Mouse (Mus musculus) Patski (cell line): ENCODE data around the gene Ablim1. TPM values are rescaled to one million over a fixed set of nuclear protein-coding genes. Genes with fewer than 3 reads are reported as not detected.

ENCODE experiments used
- ATAC-seq: fragments of 100-300 bp; one replicate; pipeline ENCODE4 v1.8.0; 2021
- CTCF ChIA-PET: fragments of 350-600 bp; sonication (Branson Sonifier 250); formaldehyde crosslinking; loops from one replicate; lab custom pipeline; 2022; ENCODE audit warnings: inconsistent platforms; lab: Charles Lee
- POLR2A ChIA-PET: fragments of 350-600 bp; sonication (Branson Sonifier 250); formaldehyde crosslinking; loops from one replicate; lab custom pipeline; 2022; ENCODE audit warnings: antibody characterized with exemption, inconsistent platforms; lab: Charles Lee
- DNase-seq: peaks from one replicate; pipeline ENCODE4 v3.0.0-alpha.2; 2011; ENCODE audit warnings: low read depth, low spot score
- H3K27me3 ChIP-seq: fragments of 371-371 bp; one replicate; pipeline ENCODE4 v1.5.1; 2021
- CTCF ChIP-seq: fragments of 100-300 bp; IDR thresholded peaks from one replicate; pipeline ENCODE4 v1.5.1; 2021
- in situ Hi-C: fragments of 300-500 bp; cut with MboI; formaldehyde crosslinking; loops from 3 replicates; pipeline ENCODE4 v1.11.1; 2018; ENCODE audit warnings: low pct_unique_long_range_greater_than_20kb, mixed read lengths
- polyA plus RNA-seq: library from polyadenylated mRNA; unstranded; gene quantifications from one replicate; pipeline ENCODE4 v1.2.3, GENCODE M21; 2021

Ablim1 gene
- polyA plus RNA-seq, 1 experiment from 2014 or later, result 105 TPM

DNA sequence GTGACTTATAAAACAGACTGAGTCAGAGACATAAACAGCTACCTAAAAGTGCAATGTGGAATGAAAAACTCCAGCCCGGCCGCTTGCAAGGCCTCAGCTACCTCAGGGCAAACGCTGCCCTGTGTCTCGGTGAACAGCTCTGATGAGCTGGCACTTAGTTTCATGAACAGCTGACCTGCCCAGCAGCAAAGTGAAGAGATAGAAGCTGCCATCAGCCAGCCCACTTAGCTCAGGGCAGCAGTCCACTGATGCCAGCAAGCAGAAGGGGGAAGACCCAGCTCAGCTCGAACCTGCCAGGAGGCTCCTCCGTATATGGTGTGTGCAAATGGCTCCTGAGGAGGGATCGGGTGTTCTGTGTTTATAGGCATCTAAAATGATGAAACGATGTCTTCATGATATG, 67.5 kb downstream of the Ablim1 start:
- POLR2A ChIA-PET, result no interaction called here
- no peaks in the 10 kb centered on the region for H3K27me3 ChIP-seq
- ATAC-seq (no peak), DNase-seq (no peak)
- CTCF ChIA-PET, result no interaction called here
- in situ Hi-C loops, result no loop called here
- no peak for TF ChIP-seq CTCF

DNA sequence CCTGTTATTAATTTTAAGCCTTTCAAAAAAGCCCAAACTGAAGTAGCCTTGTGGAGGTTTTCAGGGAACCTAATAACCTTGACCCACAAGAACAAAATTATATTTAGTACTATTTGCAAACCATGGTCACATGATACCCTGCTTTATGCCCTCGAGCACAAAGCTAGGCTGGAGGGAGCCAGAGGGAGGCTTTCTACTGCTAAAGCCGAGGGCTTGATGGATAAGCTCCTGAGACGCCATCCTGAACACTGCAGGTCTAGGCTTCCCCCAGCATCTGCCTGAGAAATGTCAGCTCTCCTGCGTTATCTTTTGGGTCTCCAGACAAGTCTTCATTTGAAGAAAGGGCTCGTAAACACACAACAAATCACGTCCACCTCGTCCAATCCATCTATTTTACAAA, 70.4 kb downstream of the Ablim1 start:
- CTCF ChIA-PET, result interaction anchor here (1.1 kb wide), 1 partner anchor 11 kb away, joined by 3 read pairs; no protein-coding TSS in a partner anchor
- no peak for TF ChIP-seq CTCF

GRCm38 (mm10) chr19:57243606-57244005, 71.1 kb downstream of the Ablim1 start:
- TF ChIP-seq CTCF, result no peak
- in situ Hi-C loops, result loop anchor here (5.0 kb wide), 1 partner anchor 41 kb away; no protein-coding TSS in a partner anchor
- no peaks in the 10 kb centered on the region for H3K27me3 ChIP-seq
- POLR2A ChIA-PET, result no interaction called here
- DNase-seq, result no peak
- ATAC-seq, result no peak
- CTCF ChIA-PET, result no interaction called here

More for the DNA sequence above, 70.4 kb downstream of the Ablim1 start:
- no peak for ATAC-seq
- no peak for DNase-seq
- in situ Hi-C loops, result loop anchor here (5.0 kb wide), 1 partner anchor 42 kb away; no protein-coding TSS in a partner anchor
- POLR2A ChIA-PET, result interaction anchor here (0.6 kb wide), 1 partner anchor 67 kb away, joined by 3 read pairs; no protein-coding TSS in a partner anchor
- H3K27me3 ChIP-seq, result no peaks in the 10 kb centered on the region

DNA sequence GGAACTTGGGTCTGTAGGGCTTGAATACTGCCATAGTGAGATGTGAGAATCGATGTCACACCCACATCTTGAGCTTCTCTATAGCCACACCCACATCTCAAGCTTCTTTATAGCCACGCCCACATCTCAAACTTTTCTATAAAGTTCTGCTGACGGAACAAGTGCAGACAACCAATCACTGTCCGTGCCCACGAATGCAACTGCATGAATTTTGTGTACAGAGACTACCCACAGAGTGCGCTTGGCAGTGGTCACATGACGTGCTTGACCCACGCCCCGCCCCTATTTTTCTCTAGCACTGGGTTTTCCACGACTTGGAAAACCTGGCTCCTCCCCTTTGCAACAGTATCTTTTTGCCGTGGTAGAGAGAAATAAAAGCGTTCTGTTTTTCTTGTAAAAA, 71.5 kb downstream of the Ablim1 start:
- in situ Hi-C loops, result loop anchor here (5.0 kb wide), 1 partner anchor 41 kb away; no protein-coding TSS in a partner anchor
- DNase-seq, result no peak
- no peak for ATAC-seq
- no peak for TF ChIP-seq CTCF
- POLR2A ChIA-PET, result interaction anchor here (0.6 kb wide), 1 partner anchor 10 kb away, joined by 4 read pairs; no protein-coding TSS in a partner anchor
- CTCF ChIA-PET, result interaction anchor here (2.0 kb wide), 1 partner anchor 43 kb away, joined by 11 read pairs; no protein-coding TSS in a partner anchor
- H3K27me3 ChIP-seq, result no peaks in the 10 kb centered on the region

GRCm38 (mm10) chr19:57241363-57242192, 73.1 kb downstream of the Ablim1 start:
- CTCF ChIA-PET, result interaction anchor here (1.1 to 2.7 kb wide), 4 partner anchors 23 to 45 kb away, joined by 3 to 12 read pairs (median 7); no protein-coding TSS in a partner anchor
- ATAC-seq, result peak; percentile 61
- H3K27me3 ChIP-seq, result no peaks in the 10 kb centered on the region
- peak; percentile 60 for DNase-seq
- POLR2A ChIA-PET, result interaction anchor here (1.0 kb wide), 2 partner anchors 15 to 45 kb away, joined by 3 to 4 read pairs; no protein-coding TSS in a partner anchor
- TF ChIP-seq CTCF, result no peak
- in situ Hi-C loops, result loop anchor here (5.0 kb wide), 1 partner anchor 39 kb away; no protein-coding TSS in a partner anchor

- no peaks in the 10 kb centered on the region for H3K27me3 ChIP-seq
- ATAC-seq (no peak), DNase-seq (no peak)
- no peak for TF ChIP-seq CTCF
- CTCF ChIA-PET, result interaction anchor here (1.5 to 2.7 kb wide), 2 partner anchors 44 to 57 kb away, joined by 5 to 12 read pairs; no protein-coding TSS in a partner anchor
- POLR2A ChIA-PET, result interaction anchor here (0.6 to 2.7 kb wide), 6 partner anchors 35 to 495 kb away, joined by 3 to 13 read pairs (median 4); no protein-coding TSS in a partner anchor
- in situ Hi-C loops, result loop anchor here (5.0 kb wide), 1 partner anchor 38 kb away; no protein-coding TSS in a partner anchor
Observed at GRCm38 (mm10) chr19:57240259-57240658, 74.5 kb downstream of the Ablim1 start.

GRCm38 (mm10) chr19:57239176-57239784, 75.4 kb downstream of the Ablim1 start:
- ATAC-seq (peak; percentile 57), DNase-seq (no peak)
- CTCF ChIA-PET, result interaction anchor here (0.8 to 2.6 kb wide), 7 partner anchors 17 to 58 kb away, joined by 3 to 7 read pairs (median 4); no protein-coding TSS in a partner anchor
- in situ Hi-C loops, result no loop called here
- POLR2A ChIA-PET, result interaction anchor here (0.7 to 2.7 kb wide), 3 partner anchors 43 to 494 kb away, joined by 4 to 13 read pairs (median 4); no protein-coding TSS in a partner anchor
- H3K27me3 ChIP-seq, result no peaks in the 10 kb centered on the region
- TF ChIP-seq CTCF, result no peak

DNA sequence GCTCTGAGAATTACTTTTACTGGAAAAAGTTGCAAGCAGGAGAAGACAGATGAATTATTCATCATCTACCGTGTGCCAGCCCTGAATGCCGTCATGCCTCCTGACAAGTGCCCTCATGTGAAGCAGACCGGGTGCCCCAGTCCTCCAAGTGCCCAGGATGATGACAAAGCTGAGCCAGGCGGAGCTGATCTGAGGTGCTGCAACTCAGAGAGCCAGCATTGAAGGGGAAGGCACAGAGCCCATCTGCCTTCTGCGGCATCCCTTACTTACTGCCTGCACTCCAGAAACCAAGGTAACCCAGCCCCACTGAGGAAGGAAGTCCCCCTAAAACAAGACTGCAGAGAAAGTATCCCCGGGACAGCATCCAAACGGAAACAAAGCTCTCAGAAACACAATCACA, 76.3 kb downstream of the Ablim1 start:
- no peaks in the 10 kb centered on the region for H3K27me3 ChIP-seq
- in situ Hi-C loops, result no loop called here
- DNase-seq, result no peak
- POLR2A ChIA-PET, result interaction anchor here (1.0 to 2.7 kb wide), 2 partner anchors 15 to 42 kb away, joined by 3 to 13 read pairs; no protein-coding TSS in a partner anchor
- ATAC-seq, result no peak
- CTCF ChIA-PET, result interaction anchor here (1.3 to 2.6 kb wide), 5 partner anchors 16 to 57 kb away, joined by 3 to 7 read pairs (median 4); no protein-coding TSS in a partner anchor
- TF ChIP-seq CTCF, result no peak

GRCm38 (mm10) chr19:57237534-57237933, 77.2 kb downstream of the Ablim1 start:
- no peaks in the 10 kb centered on the region for H3K27me3 ChIP-seq
- TF ChIP-seq CTCF, result no peak
- in situ Hi-C loops, result no loop called here
- ChIA-PET CTCF (interaction anchor here (1.0 to 2.6 kb wide), 5 partner anchors 37 to 71 kb away, joined by 3 to 7 read pairs (median 4); no protein-coding TSS in a partner anchor), POLR2A (interaction anchor here (1.8 to 2.7 kb wide), 2 partner anchors 10 to 41 kb away, joined by 8 to 13 read pairs; no protein-coding TSS in a partner anchor)
- ATAC-seq (no peak), DNase-seq (no peak)
